Mouse (Mus musculus) G1E-ER4 (cell line): Measurements from ENCODE around the gene Hrct1. TPM values are rescaled to one million over a fixed set of nuclear protein-coding genes. Genes with fewer than 3 reads are reported as not detected.

Experiments
- GATA1 ChIP-seq: IDR thresholded peaks from one replicate; pipeline ENCODE4 v1.8.0; 2012; ENCODE audit warnings: low read length, inconsistent platforms
- polyA plus RNA-seq: library from polyadenylated mRNA; stranded (reverse); fragments of >175 nt; gene quantifications from 2 replicates; pipeline ENCODE4 v1.2.3, GENCODE M21; 2012

The Hrct1 gene
- polyA plus RNA-seq, result not detected in 2 replicates

DNA sequence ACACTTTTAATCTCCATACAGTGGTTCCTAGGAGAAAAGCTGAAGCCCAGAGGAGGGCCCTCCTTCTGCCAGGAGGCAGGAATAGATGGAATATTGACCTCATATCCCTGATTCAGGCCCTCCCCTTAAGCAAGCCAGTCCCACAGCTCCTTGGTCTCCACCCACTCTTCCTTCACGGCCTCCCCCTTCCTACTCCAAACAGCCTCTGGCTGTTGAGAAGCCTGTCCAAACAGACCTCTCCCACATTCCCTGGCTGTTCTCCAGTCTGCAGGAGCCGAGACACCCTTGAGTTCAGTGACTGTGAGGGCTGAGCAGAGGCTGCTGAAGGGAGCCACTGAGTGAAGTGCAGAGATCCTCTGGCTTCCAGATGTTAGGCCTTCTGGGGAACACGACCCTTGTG, at the start of gene Hrct1:
TSS of gene Hrct1 (plus strand) at position 194 of the 400 bp plus-strand sequence.
- no peak for TF ChIP-seq GATA1

DNA sequence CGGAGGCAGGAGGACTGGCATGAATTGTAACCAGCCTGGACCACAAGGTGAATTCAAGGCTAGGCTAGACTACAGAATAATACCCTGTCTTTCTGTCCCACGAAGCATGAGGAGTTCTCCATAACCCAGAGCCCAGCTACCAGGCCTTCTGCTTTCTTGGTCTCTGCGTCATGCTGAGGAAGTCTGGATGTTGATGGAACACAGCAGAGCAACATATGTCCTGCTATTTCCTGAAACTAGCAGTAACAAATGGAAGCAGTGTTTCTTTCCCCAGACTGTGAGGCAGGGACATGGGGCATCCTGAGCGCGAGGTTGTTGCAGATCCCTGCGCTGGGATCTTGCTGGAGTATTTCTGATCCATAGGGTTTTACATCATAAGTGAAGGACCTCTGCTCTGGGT, 48.4 kb upstream of the Hrct1 start:
- TF ChIP-seq GATA1, result no peak

DNA sequence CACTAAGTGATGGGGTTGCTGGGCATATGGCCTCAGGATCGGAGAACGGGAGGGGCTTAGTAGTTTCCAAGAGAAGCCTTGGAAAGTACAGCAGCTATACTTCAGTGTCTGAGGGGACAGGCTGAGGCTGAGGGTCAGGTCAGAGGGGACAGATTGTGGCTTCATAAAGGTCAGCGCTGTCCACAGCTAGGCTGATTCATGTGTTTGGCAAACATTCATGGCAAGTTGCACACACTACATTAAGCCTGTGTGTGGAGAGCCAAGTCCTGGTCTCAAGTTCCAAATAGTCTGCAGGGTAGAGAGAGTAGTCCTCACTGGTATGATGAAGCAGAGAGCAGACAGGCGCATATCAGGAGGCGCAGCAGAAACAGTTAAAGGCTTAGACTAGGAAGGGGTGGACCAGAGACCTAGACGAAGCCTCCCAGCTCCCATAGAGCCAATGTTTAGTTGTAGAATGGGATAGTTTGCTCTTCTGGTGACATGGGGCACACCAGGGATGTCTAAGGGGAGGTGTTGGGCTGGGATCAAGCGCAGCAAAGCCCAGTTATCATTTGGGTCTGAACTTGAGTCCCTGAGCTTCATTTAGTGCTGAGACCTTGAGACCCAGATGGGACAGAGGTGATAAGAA, 47.5 kb upstream of the Hrct1 start:
- TF ChIP-seq GATA1, result no peak

DNA sequence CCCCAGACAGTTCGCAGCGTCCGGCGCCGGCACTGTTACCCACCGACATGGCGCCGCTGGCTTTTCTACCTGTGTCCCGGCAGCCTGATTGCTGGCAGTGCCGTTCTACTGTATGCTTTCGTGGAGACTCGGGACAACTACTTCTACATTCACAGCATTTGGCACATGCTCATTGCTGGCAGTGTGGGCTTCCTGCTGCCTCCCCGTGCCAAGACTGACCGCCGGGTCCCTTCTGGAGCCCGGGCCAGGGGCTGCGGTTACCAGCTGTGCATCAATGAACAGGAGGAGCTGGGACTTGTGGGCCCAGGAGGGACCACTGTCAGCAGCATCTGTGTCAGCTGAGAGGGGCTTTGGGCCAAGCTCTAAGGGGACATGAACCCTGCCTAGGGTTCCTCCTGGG, 37.0 kb upstream of the Hrct1 start:
- TF ChIP-seq GATA1, result no peak

DNA sequence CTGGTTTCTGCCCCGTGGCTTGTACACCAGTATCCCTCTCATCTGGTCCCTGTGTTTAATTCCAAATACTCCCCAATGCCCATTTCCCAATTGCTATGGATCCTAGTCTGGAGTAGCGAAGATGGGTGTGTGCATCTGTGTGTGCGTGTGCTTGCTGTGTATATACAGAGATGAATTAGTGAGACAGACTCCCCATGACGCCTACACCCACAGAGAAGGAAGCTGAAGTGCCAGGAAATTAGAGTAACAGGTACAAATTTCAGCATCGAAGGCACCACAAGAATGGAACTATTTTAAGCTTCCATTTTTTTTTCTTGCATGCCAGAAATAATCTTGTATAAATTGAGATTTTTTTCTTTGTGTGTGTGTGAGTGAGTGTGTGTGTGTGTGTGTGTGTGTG, 36.0 kb upstream of the Hrct1 start:
- TF ChIP-seq GATA1, result no peak

DNA sequence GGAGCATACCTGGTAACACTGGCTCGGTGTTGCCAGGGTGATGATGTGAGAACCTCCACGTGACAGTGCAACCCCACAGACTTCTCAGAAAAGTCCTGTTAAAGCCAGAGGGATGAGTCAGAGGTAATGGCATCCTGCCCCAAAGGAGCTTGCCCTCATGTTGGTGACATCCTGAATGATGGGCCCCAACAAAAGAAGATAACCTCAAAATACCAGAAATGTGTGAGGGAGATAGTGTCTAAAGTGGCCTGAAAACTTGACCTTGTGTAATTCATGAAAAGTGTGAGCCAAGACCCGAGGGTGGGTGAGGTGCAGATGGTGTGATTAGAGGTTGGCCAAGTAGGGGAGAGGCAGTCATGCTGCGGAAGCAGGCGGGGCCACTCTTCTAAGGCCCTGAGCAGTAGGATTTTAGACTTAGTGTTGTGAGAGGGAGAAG, 33.2 kb upstream of the Hrct1 start:
- TF ChIP-seq GATA1, result no peak

DNA sequence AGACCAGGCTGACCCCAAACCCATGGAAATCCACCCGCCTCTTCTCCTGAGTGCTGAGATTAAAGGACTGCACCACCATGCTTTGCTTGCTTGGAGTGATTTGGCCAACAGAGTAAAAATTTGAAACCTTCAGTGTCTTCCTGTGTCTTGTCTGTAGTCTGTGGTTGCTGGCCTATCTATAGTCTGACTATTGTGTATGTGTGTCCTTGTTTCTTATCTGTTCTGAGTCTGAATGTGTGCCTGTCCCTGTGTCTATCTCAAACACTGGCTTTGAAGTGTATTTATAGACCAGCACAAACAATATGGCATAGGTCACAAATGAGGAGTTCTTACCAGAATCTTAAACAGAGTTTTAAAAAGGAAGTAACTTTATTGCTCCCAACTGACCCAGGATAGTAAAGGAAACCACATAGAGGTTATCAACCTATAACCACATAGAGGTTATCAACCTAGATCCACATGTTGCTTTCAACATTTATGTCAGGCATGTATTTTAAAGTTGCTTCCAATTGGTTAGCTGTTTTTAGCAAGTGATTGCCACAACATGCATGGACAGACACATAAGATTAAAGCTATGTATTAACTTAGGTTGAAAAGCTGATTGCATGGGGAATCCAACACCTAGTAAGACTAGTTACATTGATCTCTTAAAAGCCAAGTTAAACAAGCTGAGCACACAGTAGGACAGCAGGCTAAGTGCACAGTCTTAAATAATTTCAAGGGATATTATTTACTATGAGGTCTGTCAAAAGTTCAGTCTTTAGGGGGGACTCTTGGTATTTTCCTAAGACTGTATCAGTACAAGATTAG, 32.3 kb upstream of the Hrct1 start:
- peak; percentile 73 for TF ChIP-seq GATA1

DNA sequence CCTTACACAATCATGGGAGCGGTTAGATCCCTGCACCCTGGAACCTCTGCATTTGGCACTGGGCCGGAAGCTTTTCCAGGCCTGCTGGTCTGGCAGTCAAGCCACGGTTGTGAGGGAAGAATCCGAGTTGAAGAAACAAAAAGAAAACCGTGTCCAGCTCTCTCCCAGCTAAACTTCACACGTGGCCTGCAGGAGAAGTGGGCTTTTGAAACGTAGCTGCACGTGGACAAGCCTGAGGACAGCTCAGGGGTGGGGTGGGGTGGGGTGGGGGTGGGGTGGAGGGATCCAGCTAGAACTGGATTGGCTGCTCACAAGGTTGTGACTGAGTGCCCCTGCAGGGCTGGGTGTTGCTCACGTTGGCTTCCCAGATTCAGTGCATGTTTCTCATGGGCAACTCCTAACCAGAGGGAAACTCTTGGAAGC, 31.7 kb upstream of the Hrct1 start:
- TF ChIP-seq GATA1, result no peak

DNA sequence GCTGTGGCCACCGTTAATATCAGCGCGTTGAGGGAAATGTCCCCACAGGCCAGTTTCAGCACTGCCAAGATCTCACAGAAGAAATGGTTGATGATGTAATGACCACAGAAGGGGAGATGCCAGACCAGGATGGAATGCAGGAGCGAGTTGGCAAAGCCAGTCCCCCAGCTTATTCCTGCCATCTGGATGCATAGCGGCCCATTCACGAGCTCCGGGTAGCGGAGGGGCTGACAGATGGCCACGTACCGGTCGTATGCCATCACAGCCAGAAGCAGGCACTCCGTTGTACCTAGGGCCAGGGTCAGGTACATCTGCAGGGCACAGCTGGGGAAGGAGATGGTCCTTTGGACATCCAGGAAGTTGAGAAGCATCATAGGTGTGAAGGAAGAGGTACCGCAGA, 30.4 kb upstream of the Hrct1 start:
- no peak for TF ChIP-seq GATA1

DNA sequence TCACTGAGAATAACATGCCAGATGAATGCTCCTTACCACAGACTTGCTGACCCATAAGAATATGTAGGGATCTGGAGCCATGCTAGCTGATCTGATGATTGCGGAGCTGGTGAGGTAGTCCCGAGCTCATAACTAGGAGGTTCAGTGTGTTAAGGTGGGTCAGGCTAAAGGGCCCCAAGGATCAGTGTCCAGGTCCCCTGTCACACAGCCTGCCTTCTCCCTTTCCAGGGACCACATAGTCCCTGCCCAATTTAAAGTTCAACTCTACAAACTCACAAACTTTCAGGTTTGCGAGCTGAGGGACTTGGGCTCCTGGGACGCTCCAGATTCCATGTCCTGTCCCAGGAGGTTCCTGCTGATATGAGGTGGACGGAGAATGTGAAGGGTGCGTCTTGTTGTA, 26.3 kb upstream of the Hrct1 start, which contains the start of gene Olfr70:
TSS of gene Olfr70 (minus strand) at position 101 of the 400 bp plus-strand sequence.
- TF ChIP-seq GATA1, result no peak

DNA sequence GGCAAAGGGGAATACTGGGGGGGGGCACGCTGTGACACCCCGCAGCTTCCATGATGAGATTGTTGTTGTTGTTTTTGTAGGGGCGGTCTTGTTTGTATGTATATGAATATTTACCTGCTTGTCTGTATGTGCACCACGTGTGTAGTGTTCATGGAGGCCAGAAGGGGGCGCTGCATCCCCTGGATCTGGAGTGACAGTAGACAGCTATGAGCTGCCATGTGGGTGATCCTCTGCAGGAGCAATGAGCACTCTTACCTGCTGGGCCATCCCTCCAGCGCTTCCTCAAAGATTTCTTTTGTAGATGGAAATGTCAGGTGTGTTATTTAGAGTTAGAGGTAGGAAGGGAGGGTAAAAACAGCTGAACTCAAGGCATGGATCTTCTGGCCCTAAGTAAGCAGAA, 23.5 kb upstream of the Hrct1 start:
- no peak for TF ChIP-seq GATA1

DNA sequence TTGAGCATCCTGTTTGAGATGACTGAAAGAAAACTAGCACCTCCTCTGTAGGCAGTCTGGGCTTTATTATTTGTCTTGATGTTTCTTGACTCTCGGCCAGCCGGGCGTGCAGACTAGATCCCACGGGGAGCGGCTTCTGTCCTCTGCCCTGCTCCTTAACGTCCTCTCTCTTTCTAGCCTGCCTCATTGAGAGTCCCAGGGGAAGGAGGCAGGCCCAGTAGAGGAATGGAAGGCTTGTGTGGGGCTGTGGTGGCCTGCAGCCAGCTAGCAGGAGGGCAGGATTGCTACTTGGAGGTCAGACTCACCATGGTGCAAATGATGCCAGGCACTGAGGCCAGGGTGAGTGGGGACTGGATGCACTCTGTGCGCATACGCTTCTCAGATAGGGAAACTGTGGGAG, 23.1 kb upstream of the Hrct1 start:
- TF ChIP-seq GATA1, result no peak

DNA sequence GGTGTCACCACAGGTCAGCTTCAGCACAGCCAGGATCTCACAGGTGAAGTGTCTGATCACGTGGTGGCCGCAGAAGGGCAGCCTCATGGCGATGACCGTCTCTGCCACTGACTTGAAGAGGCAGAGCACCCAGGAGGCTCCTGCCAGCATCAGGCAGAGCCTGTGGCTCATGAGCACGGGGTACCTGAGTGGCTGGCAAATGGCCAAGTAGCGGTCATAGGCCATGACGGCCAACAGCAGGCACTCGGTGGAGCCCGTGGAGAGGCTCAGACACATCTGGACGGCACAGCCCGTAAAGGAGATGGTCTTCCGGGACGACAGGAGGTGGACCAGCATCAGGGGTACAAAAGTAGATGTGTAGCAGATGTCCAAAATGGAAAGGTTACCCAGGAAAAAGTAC, 21.0 kb upstream of the Hrct1 start:
- no peak for TF ChIP-seq GATA1

DNA sequence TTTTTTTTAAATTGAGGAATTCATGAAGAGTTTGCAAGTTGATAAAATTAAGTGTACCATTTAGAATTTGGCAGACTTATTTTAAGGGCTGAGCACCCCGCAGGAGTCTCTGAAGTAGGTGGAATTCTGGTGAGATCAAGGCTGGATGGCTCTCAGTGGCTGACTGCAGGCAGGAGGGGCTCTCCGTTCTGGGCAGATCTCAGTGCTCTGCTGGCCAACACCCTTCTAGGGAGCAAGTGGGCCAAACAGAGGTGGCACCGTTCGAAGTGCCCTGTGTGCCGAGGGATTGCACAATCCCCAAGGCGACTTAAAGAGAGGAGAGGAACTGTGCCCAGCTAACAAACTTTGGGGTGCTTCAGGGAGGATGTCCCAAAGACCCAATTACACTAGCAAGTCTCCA, 17.1 kb upstream of the Hrct1 start, which contains the start of gene Olfr71:
TSS of gene Olfr71 (minus strand) at position 387 of the 400 bp plus-strand sequence.
- TF ChIP-seq GATA1, result no peak

DNA sequence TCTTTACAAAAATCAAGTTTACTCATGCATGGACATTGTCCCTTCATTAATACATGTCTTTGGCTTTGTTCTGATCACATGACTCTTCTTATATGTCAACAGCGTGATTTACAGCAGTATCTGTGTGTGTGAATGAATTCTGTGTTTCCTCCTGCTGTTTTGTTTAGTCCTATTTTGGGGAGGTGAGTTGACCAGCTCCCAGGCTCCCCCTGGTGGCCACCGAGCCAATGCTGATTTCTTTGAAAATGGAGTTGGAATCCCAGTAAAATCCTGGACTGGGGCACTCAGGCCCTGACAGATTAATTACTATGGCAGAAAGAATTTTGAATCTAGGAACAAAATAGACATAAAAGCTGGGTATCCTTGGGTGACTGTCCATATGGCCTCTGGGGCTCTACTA, 15.2 kb upstream of the Hrct1 start:
- no peak for TF ChIP-seq GATA1

DNA sequence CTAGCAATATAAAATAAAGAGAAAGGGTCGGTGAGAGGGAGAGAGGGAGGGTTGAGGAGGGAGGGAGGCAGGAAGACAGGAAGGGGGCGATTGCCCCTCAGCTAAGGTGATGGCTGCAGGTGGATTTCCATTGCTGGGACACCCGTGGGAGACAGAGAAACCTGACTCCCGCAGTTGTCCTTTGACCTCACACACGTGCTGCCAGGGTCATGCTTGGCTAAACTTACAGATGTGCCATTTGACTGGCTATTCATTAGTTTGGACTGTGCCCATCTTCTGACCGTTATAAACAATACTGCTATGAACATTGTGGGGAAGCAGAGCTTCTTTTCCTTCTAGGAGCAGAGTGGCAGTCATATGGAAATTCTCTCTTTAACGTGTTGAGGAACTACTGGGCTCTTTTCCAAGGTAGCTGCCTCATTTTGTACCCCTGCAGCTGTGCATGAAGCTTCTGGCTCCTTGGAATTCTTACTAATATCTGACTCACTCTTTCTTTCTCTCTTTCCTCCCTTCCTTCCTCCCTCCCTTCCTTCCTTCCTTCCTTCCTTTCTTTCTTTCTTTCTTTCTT, 13.3 kb upstream of the Hrct1 start:
- no peak for TF ChIP-seq GATA1
